Mouse (Mus musculus) layer of hippocampus, adult 11-12 months (tissue): ENCODE data around the gene Fbxo21.

Source experiments
- DNase-seq: peaks from one replicate; pipeline ENCODE4 v3.0.0; 2022; ENCODE audit warnings: low spot score

Fbxo21 gene

DNA sequence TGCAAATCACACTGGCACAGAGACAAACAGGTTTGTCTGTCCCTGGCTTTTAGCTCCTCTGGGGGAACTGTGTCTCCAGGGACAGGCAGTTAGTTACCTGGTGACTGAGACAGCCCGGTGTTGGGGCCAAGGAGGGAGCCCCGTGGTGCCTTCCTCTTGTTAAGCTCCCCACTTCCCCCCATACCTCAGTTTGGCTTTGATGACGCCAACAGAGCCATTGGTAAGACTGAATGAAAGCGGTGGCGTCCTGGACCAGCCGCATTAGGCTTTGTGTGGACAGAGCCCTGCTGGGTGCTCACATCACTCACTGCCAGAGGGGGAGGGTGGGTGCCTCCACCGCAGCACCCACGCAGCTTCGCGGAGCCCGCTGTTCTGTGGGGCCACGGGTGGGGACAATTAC, 49.4 kb downstream of the Fbxo21 start:
- DNase-seq, result no peak

DNA sequence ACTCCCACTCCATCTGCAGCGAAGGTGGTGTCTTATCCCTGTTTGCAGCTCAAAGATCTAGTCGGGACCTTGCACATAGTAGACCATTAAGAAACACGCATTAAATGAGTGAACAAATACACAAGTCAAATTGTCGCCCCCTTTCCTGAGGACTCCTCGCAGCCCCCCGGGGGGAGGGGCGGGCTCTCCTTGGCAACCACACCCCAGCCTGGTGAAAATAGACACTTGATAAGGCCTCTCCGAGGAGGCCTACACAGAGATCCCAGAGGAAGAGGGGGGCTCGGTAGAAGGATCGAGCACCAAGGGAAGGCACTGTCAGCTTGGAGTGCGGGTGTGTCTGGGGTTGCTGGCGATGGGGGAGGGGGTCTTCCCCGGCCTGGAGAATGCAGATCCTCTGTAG, 49.8 kb downstream of the Fbxo21 start:
- DNase-seq, result no peak

DNA sequence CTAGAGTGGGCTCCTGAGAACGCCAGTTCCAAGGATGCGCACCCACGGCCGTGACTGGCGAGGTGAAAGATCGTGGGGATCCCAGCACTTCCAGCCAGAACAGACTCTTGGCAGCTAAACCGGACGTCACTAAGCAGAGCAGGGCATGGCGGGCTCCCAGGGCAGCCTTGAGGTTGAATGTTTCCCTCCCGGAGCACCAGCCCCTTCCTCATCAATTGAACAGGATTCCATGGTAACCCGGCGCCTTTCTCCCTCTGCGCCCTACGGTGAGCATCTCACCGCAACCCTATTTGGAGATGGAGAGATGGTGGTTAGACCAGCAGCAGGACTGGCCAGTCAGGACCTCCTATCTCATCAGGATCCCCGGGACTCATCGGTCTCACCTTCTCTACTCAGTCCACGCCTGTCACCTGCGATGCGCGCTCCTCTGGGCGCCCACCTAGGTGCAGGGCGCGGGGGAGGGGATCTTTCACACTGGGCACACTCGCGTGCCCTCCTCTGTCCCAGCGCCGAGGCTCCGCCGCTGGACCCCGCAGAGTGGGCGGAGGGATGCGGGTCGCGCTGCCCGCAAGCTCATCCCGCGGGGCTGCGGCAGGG, 50.7 kb downstream of the Fbxo21 start:
- no peak for DNase-seq

DNA sequence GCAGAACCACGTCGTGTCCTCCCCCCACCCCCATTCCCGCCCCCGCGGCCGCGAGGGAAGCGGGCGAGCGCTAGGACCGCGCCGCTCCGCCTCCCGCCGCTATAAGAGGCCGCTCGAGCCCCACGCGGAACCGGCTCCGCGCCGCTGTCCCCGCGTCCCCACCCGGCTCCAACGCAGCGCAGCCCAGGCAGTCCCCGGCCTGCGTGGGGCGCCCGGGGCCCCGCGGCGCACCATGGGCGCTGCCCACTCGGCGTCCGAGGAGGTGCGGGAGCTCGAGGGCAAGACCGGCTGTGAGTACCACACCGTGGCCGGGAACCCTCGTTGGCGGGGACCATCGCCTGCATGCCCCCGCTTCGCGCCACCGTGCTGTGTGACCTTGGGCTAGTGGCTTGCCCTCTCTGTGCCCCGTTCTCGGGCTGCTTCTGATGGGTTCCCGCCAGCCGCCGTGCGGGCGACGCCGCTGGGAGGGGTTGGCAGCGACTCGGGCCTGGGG, 51.2 kb downstream of the Fbxo21 start, which contains the start of gene Tesc:
Gene Tesc (plus strand): TSS at position 46 of the 493 bp plus-strand sequence.
- DNase-seq, result no peak

DNA sequence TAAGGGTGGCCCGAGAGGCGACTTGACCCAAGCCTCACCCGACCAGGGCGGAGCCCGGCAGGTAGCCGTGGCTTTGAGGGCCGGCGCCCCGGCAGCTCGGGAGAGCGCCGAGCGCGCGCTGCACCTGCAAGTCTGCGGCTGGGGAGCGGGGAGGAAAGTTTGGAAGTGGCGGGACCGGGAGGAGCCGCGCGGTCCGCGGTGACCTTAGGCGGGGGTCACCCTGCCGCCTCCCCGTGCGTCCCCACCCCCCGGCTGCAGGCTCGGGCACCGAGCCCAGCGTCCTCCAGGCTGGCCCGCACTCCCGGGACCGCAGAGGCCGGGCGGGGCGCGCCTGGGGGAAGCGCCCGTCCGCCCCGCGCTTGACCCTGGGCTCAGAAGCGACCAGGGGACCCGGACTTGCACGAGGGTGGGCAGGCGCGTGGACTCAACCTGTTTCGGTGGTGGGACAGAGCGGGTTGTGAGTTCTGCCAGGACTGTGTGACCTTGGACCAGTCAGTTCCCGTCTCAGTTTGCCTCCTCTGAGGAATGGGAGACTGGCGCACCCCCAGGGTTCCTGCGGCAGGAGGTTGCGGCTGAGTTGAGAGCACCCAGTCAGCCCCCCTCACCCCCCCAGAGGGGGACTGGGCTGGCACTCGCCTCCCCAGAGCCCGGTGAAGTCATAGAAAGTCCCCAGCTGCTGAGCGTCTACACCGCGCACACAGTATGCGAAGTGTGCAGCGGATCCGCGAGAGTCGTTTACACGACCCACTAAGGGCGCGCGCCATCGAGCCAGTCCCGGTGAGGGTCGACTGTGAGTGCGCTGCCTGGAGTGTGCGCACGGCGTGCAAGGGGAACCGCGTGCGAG, 51.9 kb downstream of the Fbxo21 start:
- DNase-seq, result no peak

DNA sequence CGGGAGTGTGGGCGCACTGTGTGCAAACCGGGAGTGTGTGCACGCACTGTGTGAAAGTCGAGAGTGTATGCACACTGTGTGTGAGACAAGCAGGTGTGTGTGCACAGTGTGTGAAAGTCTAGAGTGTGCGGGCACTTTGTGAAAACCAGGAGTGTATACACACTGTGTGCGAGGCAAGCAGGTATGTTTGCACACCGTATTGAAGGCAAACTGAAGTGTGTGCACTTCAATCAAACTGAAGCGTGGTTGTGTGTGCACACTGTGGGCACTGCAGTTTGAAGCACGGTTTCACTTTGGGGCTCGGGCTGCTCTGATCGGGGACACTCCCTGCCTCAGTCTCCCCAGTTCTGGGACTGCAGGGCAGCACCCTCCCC, 52.5 kb downstream of the Fbxo21 start:
- no peak for DNase-seq

DNA sequence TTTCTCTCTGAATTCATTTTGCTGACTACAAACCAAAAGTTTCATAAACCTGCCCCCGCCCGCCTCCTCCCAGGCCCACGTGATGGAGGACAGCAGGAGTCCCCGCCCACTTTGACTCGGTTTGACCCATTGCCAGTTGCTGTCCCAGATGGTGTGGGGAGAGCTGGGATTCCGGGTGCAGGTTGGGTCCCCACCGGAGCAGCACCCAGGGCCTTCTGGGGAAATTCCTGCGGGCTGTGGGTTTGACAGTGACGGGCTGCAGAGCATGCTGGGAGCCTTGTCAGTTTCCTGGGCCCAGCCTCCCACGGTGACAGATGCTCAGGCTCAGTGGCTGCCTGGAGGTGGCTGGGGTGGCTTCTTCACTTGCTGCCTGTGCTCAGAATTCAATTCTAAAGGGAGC, 52.9 kb downstream of the Fbxo21 start:
- peak; percentile 79 for DNase-seq

DNA sequence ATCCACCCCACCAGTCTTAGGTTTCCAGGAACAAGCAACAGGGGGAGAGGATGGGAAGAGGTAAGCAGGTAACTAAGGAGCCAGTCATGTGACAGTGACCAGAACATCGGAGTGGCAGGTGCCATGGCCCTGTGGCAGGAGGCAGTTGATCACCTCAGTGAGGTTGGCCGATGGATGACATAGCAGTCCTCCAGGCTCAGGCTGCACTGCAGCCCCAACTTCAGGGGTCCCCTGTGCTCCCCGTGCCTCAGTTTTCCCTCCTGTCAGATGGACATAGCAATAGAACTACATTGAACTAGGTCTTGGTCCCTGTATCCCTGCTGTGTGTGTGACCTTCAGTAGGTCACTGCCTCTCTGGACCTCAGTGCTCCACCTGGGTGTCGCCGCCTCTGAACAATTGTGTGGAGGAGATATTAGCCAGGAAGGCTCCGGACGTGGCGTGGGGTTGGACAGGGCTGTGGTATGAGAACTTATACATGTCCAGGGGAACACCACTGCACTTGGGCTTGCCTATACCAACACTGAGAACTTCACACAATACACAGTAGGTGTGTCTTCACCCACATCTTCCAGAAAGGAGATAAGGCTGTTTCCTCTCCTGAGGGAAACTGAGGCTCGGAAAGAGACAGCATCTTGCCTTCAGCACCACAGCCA, 53.6 kb downstream of the Fbxo21 start:
- no peak for DNase-seq

DNA sequence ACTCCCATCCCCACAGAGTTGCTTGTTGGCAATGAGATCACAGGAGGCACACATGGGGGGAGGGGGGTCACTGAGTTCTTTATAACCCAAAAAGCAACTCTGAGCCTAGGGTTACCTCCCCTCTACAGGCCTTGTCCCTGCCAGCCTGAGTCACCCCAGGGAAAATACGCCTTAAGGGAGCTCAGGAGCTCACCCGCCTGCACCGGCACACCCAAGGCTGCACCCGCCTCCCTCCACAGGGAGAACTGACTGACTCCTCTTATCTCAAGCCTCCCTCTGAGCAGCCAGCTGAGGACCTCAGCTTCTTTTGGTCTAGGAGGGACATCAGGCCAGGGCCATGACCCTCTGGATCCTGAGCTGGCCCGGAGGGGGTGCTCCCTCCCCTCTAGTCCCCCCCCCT, 54.5 kb downstream of the Fbxo21 start:
- DNase-seq, result no peak

DNA sequence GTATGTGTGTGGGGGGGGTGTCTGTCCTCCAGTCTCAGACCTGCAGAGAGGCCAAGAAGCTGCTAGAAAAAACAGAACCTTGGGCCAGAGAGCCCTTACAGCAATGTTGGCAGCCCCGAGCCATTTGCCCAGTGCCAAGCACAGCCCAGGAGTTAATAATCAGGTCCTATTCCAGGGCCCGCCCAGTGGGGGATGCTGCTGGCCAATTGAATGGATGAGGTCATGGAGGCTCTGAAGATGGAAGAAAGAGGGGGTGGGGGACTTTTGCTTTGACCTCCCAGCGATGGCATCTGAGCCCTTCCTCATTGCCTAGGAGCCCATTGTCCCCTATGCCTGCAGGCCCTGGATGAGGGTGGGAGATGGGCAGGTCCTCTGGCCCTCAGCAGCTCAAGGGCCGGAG, 55.0 kb downstream of the Fbxo21 start:
- no peak for DNase-seq

DNA sequence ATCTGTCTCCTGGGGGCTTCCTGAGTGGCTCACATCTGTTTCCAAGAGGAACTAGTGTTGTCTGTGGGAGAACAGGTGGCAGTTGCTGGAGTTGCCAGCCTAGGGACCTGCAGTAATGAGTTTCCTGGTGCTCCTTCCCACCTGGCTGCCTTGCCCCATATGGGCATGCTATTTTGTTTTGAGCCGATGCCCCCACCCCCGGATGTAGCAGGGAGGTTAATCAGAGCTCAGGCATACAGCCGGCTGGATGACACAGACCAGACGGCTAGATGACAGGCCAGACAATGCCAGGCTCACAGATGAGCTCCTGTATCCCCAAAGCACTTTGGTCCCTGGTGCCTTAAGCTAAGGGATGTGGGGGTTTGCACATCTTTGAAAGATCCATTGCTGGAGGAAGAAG, 56.8 kb downstream of the Fbxo21 start:
- DNase-seq, result no peak

DNA sequence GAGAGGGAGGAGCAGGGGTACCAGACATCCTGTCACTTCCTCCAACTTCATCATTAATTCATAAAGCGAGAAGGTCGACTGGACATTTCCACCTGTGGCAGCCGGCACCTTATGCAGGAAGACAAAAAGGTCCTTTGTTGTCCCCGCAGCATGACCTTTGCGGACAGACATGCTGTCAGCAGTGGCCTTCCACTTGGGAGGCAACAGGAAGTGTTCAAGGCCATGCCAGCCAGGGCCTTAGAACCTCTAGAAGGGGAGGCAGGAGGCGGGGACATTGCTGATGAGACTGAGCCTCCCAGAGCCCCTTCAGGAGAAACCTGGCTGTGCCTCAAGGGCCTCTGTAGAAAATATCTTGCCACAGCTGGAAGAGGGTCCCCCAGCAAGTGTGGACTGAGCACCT, 57.2 kb downstream of the Fbxo21 start:
- DNase-seq, result no peak

DNA sequence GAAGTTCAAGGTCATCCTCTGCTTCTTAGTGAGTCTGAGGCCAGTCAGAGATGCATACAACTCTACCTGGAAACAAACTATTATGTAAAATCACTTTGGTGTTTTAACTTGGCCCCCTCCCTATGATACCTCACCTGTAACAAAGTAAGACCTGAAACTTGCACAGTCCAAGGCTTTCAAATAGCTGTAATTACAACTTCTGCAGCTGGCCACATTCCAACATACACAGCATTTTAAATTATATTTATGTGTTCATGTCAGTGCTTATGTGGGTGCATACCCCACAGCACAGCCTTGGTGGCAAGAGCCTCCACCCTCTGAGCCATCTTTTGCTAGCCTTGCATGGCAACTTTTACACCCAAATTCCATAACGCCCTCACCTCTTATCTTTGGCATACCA, 58.1 kb downstream of the Fbxo21 start:
- DNase-seq, result no peak

DNA sequence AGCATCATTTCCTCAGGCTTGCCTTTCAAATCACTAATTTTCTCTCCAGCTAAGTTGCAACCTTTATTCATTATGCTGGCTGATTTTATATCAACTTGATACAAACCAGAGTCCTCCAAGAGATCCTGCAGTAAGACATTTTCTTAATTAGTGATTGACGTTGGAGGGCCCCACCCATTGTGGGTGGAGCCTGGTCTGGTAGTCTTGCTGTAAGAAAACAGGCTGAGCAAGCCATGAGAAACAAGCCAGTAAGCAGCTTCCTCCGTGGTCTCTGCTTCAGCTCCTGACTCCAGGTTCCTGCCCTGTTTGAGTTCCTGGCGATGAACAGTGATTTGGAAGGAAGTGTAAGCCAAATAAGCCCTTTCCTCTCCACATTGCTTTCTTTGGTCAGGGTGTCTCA, 59.3 kb downstream of the Fbxo21 start:
- no peak for DNase-seq

DNA sequence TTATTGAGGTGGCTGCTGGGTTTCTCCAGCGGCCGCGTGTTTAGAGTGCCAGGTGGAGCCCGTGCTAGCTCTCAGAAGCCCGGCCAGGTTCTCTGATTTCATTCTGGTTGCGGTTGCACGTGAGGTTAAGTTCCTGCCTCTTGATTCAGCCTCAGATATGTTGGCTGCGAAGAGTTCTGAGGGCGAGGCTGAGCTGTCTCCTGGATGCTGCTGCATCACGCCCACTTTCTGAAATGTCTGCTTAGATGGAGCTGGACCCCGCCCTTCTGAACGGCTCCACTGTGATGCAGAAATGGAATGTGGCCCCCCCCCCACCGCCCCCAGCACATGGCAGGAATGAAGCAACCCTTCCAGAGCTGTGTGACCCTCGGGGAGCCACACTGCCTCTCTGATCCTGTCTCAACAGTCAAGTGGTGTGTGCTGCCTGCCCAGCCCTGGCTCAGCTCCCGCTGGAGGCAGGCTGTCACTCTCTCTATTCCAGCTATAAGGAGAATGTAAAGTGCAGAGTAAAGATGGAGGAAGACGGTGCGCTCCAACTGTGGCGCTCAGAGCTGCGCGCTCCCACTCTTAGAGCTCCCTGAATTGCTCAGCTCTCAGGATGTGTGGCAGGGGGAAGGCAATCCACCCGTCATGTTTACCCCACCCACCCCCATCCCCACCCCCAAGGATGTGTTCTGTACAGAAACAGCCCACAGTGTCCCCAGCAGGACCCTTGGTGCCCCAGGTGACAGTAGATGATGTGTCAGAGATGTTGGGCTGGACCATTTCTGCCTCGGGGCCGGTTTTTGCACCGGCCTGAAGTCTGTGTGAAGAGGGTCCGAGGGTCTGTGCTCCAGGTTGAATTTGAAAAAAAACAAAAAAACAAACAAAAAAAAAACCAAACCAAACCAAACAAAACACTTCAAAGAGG, 60.6 kb downstream of the Fbxo21 start:
- DNase-seq, result no peak

DNA sequence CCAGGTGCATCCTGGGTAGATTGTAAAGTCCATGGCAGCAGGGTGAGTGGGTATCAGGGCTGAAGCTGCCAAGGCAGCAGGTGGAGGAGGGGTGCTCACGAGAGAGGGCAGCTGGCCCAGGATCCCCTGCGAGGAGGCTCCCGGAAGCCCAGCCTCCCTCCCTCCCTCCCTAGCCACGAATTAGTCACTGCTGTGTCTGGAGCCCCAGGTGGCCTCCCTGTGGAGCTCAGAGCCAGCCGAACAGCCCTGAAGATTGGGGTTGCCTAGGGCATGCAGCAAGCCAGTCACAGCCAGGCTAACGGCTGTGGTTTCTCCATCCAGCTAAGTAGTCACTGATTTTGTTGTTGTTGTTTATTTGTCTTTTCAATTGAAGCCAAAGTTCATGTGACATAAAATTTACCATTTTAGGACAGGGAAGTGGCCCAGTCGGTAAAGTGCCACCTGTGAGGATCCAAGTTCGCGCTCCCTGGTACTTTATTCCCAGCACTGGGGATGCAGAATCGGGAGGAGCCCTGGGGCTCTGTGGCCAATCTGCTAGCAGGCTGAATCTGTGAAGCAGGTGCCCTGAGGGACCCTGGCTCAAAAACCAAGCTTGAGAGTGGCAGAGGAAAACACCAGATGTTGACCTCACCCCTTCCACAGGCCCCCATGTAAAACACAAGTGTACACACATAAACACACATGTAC, 61.4 kb downstream of the Fbxo21 start:
- no peak for DNase-seq

DNA sequence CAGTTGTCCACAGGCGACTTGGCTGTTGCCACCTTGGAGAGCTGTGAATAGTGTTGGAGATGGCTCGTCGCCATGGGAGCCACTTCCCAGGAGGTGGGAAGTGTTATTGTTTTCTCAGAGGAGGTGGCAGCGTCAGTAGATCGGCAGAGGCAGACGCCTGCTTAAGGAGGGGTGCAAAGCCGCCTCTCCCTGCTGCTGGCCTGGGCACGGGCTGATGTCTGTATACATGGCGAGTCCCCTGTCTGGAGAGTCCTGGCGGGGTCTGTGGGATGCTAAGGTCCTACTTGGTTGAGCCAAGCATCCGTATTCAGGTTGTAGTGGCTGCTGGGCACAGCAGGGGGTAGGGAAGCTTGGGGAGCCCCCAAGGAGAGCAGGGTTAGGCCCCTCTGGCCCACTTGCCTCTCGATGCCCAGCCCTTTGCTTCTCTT, 62.7 kb downstream of the Fbxo21 start:
- no peak for DNase-seq

DNA sequence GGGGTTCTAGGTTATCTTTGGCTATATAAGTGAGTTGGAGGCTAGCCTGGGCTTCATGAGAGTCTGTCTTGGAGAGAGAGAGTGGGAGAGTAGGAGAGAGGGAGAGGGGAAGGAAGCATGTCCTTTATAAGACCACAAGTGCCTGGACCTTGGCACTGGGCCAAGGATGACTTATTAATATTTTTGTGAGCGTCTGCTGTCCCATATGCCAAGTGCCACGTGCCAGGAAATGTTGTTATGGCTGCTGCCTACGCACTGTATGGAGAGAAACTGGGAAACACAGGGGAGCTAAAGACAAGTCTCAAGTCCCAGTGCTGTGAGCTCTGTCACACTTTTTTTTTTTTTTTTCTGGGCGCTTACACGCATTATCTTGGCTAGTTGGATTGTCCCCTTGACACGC, 66.1 kb downstream of the Fbxo21 start:
- no peak for DNase-seq

DNA sequence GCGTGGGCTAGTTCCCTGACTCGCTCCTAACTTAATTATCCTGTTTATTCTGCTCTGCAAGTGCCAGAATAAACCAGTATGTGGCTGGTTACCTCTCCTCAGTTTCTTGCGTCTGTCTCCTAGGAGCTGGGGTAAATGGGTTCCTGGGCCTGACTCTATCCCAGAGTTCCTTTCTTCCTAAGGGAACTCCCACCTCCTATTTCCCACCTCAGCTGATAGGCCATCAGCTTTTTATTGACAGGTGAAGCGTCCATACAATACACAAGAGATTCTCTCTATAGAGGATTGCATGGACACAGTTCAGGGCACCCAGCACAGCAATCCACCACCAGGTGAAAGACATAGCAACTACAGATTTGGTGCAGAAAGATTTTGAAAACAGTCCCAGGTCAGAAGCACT, 67.2 kb downstream of the Fbxo21 start:
- no peak for DNase-seq

DNA sequence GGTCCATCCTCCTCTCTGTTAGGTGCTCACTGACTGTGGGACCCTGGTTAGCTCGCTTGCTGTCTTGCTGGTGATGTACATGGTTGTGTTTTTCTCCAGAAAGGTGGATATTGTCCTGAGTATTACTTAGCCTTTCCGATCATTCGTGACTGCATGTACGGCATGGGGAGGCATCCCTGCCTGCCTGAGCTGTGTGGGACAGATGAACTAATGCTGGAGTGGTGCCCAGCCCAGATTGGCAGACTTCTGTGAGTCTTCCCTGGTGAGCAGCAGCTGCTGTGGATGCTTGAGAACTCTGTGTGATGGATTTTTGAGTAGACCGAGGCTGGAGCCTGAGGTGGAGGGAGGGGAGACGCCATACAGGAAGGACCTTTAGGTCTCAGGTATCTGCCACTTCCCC, 68.4 kb downstream of the Fbxo21 start:
- DNase-seq, result peak; percentile 76

DNA sequence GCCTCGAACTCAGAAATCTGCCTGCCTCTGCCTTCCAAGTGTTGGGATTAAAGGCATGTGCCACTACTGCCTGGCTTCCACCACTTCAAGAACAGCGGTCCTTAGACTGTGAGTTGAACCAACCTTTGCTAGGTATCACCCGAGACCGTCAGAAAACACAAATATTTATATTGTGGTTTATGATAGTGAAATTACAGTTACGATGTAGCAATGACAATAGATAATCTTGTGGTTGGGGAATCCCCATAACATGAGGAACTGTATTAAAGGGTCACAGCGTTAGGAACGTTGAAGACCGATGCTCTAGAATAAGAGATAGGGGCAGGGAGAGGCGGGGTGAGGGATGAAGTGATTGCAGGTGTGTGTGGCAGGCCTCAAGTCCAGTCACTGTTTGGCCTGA, 68.9 kb downstream of the Fbxo21 start:
- DNase-seq, result no peak
